Mouse (Mus musculus) heart, adult 9 months (tissue): ENCODE measurements around the gene Parp8.
"Not testable (repeated sequence)": the region's sequence is repeated elsewhere in the genome, so short reads cannot be mapped to it uniquely, and the experiment has no call there.

Source experiments
- DNase-seq, 2 experiments: peaks; one replicate each; pipeline ENCODE4 v3.0.0; 2022; ENCODE audit warnings: low spot score in 2 of 2

Gene Parp8

GRCm38 (mm10) chr13:116962480-116963462 is 62.6 kb downstream of the Parp8 start:
- no peak for DNase-seq

GRCm38 (mm10) chr13:116958776-116959589 is 66.4 kb downstream of the Parp8 start:
- no peak for DNase-seq

DNA sequence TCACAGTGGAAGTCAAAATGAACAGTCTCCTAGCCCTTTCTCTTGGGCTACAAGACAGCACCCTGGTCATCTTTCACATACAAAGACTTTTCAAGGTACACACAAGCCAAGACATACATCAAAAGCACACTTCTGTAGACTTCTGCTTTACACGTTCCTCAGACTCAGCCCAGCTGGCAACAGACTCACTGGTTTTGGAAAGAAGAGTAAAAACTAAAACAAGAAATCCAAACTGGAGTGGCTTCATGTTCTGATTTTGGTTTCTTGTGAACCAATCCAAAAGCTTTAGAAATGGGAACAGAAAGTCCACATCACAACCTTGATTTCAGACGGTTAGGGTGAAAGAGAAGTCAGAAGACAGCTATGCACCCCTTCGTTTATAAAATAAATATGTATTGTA is 67.8 kb downstream of the Parp8 start:
- DNase-seq = no peak

DNA sequence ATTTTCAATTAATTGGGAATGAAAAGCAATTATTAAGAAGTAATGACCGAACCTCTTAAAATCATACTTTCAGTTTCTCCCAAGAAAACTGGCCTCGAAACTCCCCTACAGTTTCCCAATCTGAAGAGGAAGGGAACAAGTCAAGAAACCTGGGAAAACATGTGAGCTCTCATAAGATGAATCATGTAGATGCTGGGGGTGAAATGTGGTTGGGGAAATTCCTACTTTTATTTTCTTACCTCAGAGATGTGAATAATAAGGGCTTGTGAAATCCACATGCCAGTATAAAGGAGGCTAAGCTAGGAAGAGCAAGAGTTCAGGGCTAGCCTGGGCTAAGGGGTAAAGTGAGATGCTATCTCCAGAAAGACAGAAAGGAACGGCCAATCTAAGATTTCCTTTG is 74.0 kb downstream of the Parp8 start:
- DNase-seq = no peak

GRCm38 (mm10) chr13:116949527-116949926 is 75.8 kb downstream of the Parp8 start:
- DNase-seq = no peak

DNA sequence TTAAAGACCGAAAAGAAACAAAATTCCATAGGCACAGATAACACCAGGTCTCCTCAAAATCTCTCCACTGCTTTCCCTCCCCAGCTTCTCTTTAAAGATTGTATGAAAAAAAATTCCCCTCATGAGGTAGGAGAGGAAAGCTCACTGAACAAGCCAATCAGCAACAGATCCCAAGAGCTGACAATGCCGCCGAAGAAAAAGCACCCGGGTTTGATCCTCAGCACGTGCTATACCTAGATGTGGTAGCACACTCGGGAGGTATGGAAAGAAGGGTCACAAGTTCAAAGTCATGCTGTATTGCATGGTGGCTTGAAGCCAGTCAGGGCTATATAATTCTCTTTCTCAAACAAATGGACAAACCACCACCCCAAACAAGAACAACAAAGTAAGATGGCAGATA is 76.3 kb downstream of the Parp8 start:
- no peak for DNase-seq

GRCm38 (mm10) chr13:116948299-116948659 is 77.1 kb downstream of the Parp8 start:
- no peak for DNase-seq

GRCm38 (mm10) chr13:116947611-116948298 is 77.6 kb downstream of the Parp8 start:
- DNase-seq = no peak

GRCm38 (mm10) chr13:116946566-116946965 is 78.8 kb downstream of the Parp8 start:
- DNase-seq = no peak

GRCm38 (mm10) chr13:116941280-116942015 is 83.9 kb downstream of the Parp8 start:
- no peak for DNase-seq

DNA sequence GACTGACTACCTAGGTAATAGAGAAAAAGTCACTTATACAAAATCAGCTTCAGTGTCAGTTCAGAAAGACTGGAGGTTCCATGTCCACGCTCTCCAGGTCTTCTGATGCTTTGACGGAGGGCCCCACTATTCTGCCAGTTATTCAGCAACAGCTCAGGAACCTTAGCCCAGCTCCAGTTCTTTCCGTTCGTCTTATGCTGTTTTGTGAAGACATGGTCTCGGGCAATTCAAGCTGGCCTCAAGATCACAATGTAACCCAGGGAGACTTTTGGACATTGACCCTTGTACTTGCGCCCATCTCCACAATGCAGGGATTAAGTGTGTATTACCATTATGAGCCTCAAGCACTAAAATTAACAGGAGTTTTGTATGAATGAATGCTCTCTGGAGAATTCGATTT is 84.6 kb downstream of the Parp8 start:
- no peak for DNase-seq

DNA sequence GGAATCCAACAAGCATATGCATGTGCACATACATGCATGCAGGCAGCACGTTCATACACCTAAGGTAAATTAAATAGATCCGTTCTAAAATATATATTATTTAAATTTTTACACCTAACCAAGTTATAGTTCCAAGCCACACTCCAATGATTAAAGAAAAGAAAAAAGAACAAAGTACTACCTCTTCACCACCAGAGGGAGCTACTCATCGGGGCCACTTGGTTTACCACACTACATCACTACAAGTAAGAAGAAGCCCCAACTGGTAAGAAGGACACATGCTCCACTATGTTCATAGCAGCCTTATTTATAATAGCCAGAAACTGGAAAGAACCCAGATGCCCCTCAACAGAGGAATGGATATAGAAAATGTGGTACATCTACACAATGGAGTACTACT is 88.3 kb downstream of the Parp8 start:
- DNase-seq = not testable (repeated sequence)

DNA sequence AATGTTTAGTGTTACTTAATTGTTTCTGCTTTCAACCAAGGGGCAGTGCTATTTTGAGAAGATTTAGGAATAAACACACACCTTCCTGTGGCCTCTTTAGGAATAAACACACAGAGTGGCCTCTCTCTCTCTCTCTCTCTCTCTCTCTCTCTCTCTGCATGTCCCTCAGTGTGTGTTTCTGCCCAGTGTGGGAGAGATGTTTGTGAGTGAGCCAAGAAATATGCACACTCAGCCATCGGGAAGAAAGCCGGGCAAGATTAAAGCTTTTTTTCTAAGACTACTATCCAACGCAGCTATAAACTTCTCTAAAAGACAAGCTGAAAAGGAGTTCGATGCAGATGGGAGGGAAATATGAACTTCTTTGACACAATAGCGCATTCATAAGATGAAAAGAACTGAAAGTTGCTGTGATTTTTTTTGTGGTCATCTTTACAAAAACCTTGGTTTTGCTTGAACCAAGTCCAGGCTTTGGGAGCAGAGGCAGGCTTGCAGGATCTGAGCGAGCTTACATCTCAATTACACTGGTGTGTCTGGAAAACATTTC is 107.9 kb downstream of the Parp8 start:
- no peak for DNase-seq

DNA sequence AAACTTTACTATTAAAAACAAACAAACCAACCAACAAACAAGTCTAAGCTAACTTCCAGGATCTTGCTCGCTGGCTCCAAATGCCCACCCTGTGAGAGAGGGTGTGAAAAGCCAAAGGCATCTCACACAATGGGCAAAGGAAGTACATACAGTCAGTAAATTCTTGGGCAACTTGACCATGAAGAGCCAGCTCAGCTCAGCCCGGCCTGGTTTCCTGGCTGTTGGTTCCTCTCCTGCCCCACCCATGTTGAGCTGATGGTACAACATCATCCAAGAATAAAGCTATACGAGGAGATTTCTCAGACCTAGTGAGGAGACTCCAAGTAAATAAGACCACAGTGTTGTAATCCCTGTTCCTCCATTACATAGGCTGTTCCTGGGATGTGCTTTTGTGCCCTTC is 117.1 kb downstream of the Parp8 start:
- DNase-seq = no peak

GRCm38 (mm10) chr13:116903394-116903793 is 121.9 kb downstream of the Parp8 start:
- no peak for DNase-seq

- DNase-seq = no peak
Observed at GRCm38 (mm10) chr13:116898395-116898794, 126.9 kb downstream of the Parp8 start.

- no peak for DNase-seq
Observed at GRCm38 (mm10) chr13:116897711-116898110, 127.6 kb downstream of the Parp8 start.

GRCm38 (mm10) chr13:116884422-116884942 is 140.9 kb downstream of the Parp8 start:
- no peak for DNase-seq

- no peak for DNase-seq
Observed at GRCm38 (mm10) chr13:116882226-116882625, 143.1 kb downstream of the Parp8 start.

GRCm38 (mm10) chr13:116879580-116880192 is 145.7 kb downstream of the Parp8 start:
- no peak for DNase-seq
